Mouse (Mus musculus): ENCODE data around the gene Tnni3k.

DNA sequence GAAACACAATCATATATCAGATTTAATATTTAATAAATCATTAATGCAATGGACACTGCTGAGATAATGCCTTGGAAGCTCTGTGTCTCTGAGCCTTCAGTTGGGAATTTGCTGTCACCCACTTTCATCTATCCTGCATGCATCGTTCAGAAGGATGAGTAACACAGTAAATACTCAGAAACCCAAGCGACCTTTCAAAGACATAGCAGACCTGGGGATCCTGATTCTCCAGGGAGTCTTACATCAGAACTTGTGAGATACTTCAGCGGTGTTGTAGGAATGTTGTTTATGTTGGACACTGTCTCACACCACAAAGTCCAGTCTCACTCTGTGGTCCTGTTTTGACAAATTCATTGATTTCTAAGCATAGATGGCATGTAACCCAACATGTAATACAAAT is 294.1 kb downstream of the Tnni3k start:
- TF ChIP-seq CTCF (IDR thresholded peaks at IDR 0.05; ENCODE audit: low read depth) (no peak), EP300 (IDR thresholded peaks at IDR 0.05; ENCODE audit: low read depth) (no peak)

Data from liver, embryonic 14.5 days (tissue).